Mouse (Mus musculus) limb, embryonic 10.5 days (tissue): ENCODE results near the gene Ppdpf. TPM values are rescaled to one million over a fixed set of nuclear protein-coding genes. Genes with fewer than 3 reads are reported as not detected.

Source experiments
- DNase-seq: peaks from one replicate; pipeline ENCODE4 v3.0.0-alpha.2; 2017; ENCODE audit warnings: low spot score
- H3K27ac ChIP-seq: fragments of 300-500 bp; sonication (generic); 2 replicates; pipeline ENCODE4 v1.5.1; 2016; ENCODE audit warnings: mild to moderate bottlenecking
- H3K27me3 ChIP-seq: fragments of 300-500 bp; sonication (generic); 2 replicates; pipeline ENCODE4 v1.6.1; 2016; ENCODE audit warnings: low read depth, mild to moderate bottlenecking; ENCODE audit not compliant: poor library complexity, severe bottlenecking
- H3K36me3 ChIP-seq: fragments of 300-500 bp; sonication (generic); 2 replicates; pipeline ENCODE4 v1.6.1; 2016; ENCODE audit warnings: mild to moderate bottlenecking, moderate library complexity
- H3K4me1 ChIP-seq: fragments of 300-500 bp; sonication (generic); 2 replicates; pipeline ENCODE4 v1.6.1; 2016
- H3K4me3 ChIP-seq: fragments of 300-500 bp; sonication (generic); 2 replicates; pipeline ENCODE4 v1.5.1; 2016; ENCODE audit warnings: mild to moderate bottlenecking, moderate library complexity
- H3K9me3 ChIP-seq: fragments of 300-500 bp; sonication (generic); replicated peaks from 2 replicates; pipeline ENCODE4 v1.6.1; 2016; ENCODE audit warnings: mild to moderate bottlenecking
- WGBS: fragments of 180-500 bp; shearing (Covaris S2); methylation state at CpG from one replicate; pipeline ENCODE4 v1.1.7; 2016; 5-methylcytosine and 5-hydroxymethylcytosine counted together
- polyA plus RNA-seq: library from polyadenylated mRNA; unstranded; fragments of >200 nt; fragmentation: Nextera tagmentation; extraction: Ambion mirVana; gene quantifications from 2 replicates; pipeline ENCODE4 v1.2.1, GENCODE M21; 2016

Gene Ppdpf
- polyA plus RNA-seq, 1 experiment from 2014 or later, result 428 TPM

DNA sequence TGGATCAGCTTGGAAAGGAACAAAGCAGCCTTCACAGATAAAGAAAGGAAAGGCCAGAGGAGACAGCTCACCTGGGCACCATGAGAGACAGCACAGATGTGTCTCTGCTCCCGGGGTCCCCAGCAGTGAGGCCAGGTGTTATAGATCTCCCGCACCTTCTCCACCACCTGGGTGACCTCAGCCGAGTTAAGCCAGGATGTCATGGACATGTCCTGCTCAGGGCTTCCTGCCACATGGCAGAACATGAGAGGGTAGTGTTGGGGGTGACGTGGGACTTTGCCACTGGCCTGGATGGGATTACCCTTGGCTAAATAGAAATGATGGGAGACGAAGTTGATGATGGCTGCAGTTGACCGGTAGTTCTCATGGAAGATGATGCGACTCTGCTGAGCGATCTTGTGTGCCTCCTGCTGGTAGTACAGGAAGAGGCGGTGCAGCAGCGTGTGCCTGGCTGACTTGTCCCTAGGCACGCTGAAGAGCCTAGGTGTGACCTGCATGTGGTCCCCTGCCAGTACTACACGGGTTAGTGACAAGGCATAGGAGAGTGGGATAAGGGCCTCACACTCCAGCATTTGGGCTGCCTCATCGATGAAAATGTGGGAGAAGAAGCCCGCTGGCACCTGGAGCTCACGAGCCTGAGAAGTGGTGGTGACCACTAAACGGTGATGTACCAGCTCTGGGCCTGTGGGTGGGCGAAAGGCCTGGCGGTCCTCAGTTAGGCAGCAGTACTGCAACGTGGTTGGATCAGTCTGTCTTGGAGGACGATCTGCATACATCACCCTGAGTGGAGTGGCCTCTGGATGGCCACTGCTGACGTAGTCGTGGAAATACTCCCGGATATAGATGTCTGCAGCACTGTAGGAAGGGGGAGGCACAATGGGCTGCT, 48.9 kb downstream of the Ppdpf start:
- H3K27ac ChIP-seq, result no peak overlapping the region
- H3K9me3 ChIP-seq, result no peaks in the 10 kb centered on the region
- H3K4me1 ChIP-seq, result peaks cover under 1% of the 10 kb centered on the region; the same call in 1 of the 2 replicates
- no peaks in the 10 kb centered on the region for H3K27me3 ChIP-seq
- H3K36me3 ChIP-seq, result 0 out of 2 replicates have a peak, but pooled peaks cover 6% of the 10 kb centered on the region
- no peak for DNase-seq
- 81% methylated on average over 23 of the region's 23 CpGs for WGBS
- no peak overlapping the region for H3K4me3 ChIP-seq

DNA sequence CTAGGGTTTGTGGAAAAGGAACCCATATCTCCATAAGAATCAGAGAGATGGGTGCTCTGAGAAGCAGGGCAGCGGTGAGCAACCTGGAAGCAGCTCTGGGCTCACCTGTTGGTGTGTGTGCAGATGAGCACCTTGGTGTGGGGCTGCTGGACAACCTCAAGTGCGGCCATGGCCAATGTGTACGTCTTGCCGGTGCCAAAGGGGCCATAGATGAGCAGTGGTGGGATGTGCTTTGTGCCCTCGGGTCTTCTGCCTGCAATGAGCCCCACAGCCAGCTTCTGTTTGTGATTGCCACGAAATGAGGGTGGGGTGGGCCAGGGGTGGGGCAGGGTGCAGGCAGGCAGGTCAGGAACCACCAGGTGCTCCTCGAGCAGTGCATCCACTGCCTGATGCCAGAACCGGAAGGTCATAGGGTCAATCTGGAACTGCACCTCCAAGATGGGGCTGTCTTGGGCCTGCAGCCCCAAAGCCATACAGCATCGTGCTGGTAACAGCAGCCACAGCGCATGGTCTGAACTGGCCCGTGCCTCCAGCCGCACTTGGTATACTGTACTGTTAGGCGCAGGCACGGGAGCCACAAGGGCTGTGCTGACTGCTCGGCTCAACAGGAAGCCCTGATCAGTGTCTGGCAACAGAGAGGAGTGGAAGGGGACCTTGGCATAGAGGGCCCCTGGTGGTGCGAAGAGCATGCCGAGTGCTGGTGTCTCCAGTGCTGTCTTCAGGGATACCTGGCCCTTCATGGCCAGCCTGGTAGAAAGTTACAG, 50.4 kb downstream of the Ppdpf start:
- Histone ChIP-seq H3K4me3 (no peak overlapping the region), H3K27ac (no peak overlapping the region), H3K4me1 (peaks cover 15% of the 10 kb centered on the region), H3K9me3 (no peaks in the 10 kb centered on the region), H3K27me3 (no peaks in the 10 kb centered on the region), H3K36me3 (0 out of 2 replicates have a peak, but pooled peaks cover 6% of the 10 kb centered on the region)
- DNase-seq, result no peak
- 90% methylated on average over 17 of the region's 17 CpGs for WGBS

DNA sequence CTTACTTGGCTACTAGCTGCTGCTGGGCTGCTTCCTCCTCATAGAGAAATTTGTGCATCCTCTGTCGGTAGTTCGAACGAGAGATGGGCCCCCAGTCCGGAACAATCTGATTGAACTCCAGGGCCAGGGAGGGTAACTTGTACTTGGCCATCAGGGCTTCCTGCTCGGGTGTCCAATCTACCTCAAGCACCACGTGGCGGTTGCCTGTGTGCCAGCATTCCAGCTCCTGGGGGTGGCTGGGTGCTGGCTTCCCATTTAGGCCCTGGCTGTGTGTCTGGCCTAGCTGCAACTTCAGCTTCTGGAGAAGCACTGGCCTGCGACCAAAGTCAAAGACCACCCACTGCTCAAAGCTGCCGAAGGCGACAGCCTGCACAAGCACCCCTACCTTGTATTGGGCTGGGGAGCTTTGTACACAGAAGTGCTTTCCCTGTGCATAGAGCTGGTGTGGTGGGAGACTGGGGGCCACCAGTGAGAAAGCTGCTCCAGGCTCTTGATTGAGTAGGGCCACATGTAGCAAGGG, 51.1 kb downstream of the Ppdpf start:
- no peaks in the 10 kb centered on the region for H3K27me3 ChIP-seq
- no peak for DNase-seq
- H3K36me3 ChIP-seq, result 0 out of 2 replicates have a peak, but pooled peaks cover 6% of the 10 kb centered on the region
- 85% methylated on average over 10 of the region's 10 CpGs for WGBS
- H3K4me3 ChIP-seq, result no peak overlapping the region
- no peaks in the 10 kb centered on the region for H3K9me3 ChIP-seq
- no peak overlapping the region for H3K27ac ChIP-seq
- H3K4me1 ChIP-seq, result peaks cover 20% of the 10 kb centered on the region

Other genes starting within 250 kb of the Ppdpf start
- 2.7 and 4.4 TPM in 2 replicates for gene Nkain4, start 232.5 kb upstream of the Ppdpf start, polyA plus RNA-seq
- 75.7 and 101 TPM in 2 replicates for gene Arfgap1, start 220.0 kb upstream of the Ppdpf start, polyA plus RNA-seq
- 0.09 and 0.13 TPM in 2 replicates for gene Col20a1, start 200.7 kb upstream of the Ppdpf start, polyA plus RNA-seq
- 0.65 and 1.3 TPM in 2 replicates for gene Chrna4, start 143.7 kb upstream of the Ppdpf start, polyA plus RNA-seq
- 0.10 and 0.20 TPM in 2 replicates for gene Kcnq2, start 51.9 kb upstream of the Ppdpf start, polyA plus RNA-seq
- gene Eef1a2, start 30.2 kb upstream of the Ppdpf start, polyA plus RNA-seq, result not detected in 2 replicates
- not detected in 2 replicates for gene Ptk6, start 15.5 kb downstream of the Ppdpf start, polyA plus RNA-seq
- 1.6 and 2.0 TPM in 2 replicates for gene Srms, start 25.9 kb downstream of the Ppdpf start, polyA plus RNA-seq
- gene Fndc11, start 32.8 kb downstream of the Ppdpf start, polyA plus RNA-seq, result 0.34 and 0.73 TPM in 2 replicates
- 0.87 and 1.2 TPM in 2 replicates for gene Helz2, start 54.8 kb downstream of the Ppdpf start, polyA plus RNA-seq
- gene Gmeb2, start 100.8 kb downstream of the Ppdpf start, polyA plus RNA-seq, result 20.3 and 23.0 TPM in 2 replicates
- 0.21 and 0.41 TPM in 2 replicates for gene Stmn3, start 127.3 kb downstream of the Ppdpf start, polyA plus RNA-seq
- gene Rtel1, start 132.5 kb downstream of the Ppdpf start, polyA plus RNA-seq, result 79.8 and 80.8 TPM in 2 replicates
- gene Zgpat, start 177.7 kb downstream of the Ppdpf start, polyA plus RNA-seq, result 43.8 and 54.0 TPM in 2 replicates
- 79.7 and 80.9 TPM in 2 replicates for gene Arfrp1, start 178.2 kb downstream of the Ppdpf start, polyA plus RNA-seq
- 26.1 and 30.6 TPM in 2 replicates for gene Lime1, start 192.8 kb downstream of the Ppdpf start, polyA plus RNA-seq